In genomic region chr11:5886187-5886586, GRCm38 (mm10) we compare ENCODE assay signal across 10 mouse cellular contexts. TPM values are rescaled to one million over a fixed set of nuclear protein-coding genes. Genes with fewer than 3 reads are reported as not detected.
DNase-seq lines count a peak whose midpoint lies in the region; ATAC-seq and TF ChIP-seq lines count a peak whose summit lies in the region.
"Had no signal": no experiment of that assay in that cellular context is flagged by ENCODE, and none has a peak within 500 bp of the region (broad histone marks: within the 10 kb centered on the region; RNA-seq: fewer than 3 reads in every experiment).

No protein-coding gene starts in this region.

- no peaks in the 10 kb centered on the region for H3K9me3 ChIP-seq in embryonic facial prominence, embryonic 11.5 days (replicated peaks; ENCODE audit: control insufficient read depth, low read length)
- no peaks in the 10 kb centered on the region for H3K9me3 ChIP-seq in hindbrain, embryonic 14.5 days (ENCODE audit: control insufficient read depth, low read length)
- H3K9me3 ChIP-seq in limb, embryonic 12.5 days: no peaks in the 10 kb centered on the region
- H3K9me3 ChIP-seq in midbrain, postnatal 0 days (ENCODE audit: low read length): no peaks in the 10 kb centered on the region
- H3K9me3 ChIP-seq: stomach, embryonic 15.5 days had no signal

- H3K36me3 ChIP-seq in embryonic facial prominence, embryonic 11.5 days (replicated peaks; ENCODE audit: control insufficient read depth, insufficient read depth, low read depth, low read length): no peaks in the 10 kb centered on the region
- no peaks in the 10 kb centered on the region for H3K36me3 ChIP-seq in hindbrain, embryonic 14.5 days (replicated peaks; ENCODE audit: control insufficient read depth, insufficient read depth)
- no peaks in the 10 kb centered on the region for H3K36me3 ChIP-seq in limb, embryonic 12.5 days
- H3K36me3 ChIP-seq in midbrain, postnatal 0 days (ENCODE audit: insufficient read depth, low read length): no peaks in the 10 kb centered on the region
- H3K36me3 ChIP-seq: stomach, embryonic 15.5 days had no signal

- H3K4me2 ChIP-seq in embryonic facial prominence, embryonic 11.5 days (ENCODE audit: low read depth, low read length): no peak overlapping the region
- H3K4me2 ChIP-seq in hindbrain, embryonic 14.5 days (replicated peaks): no peak overlapping the region
- H3K4me2 ChIP-seq in limb, embryonic 12.5 days: no peak overlapping the region
- H3K4me2 ChIP-seq in midbrain, postnatal 0 days (ENCODE audit: low read depth, low read length, poor library complexity, severe bottlenecking): no peak overlapping the region
- H3K4me2 ChIP-seq: stomach, embryonic 15.5 days had no signal

- DNase-seq in right cerebral cortex, adult 18-20 months: peak; percentile 58
- no peak for DNase-seq in right cerebral cortex, postnatal 36 days (ENCODE audit: low spot score in 2 of 2)
- peak; percentile 87 for DNase-seq in ZHBTc4 (ENCODE audit: low read depth, low spot score)
- DNase-seq in embryonic facial prominence, embryonic 11.5 days (ENCODE audit: low spot score): peak; percentile 86
- peak; percentile 78 for DNase-seq in hindbrain, embryonic 14.5 days (ENCODE audit: low spot score)
- DNase-seq in midbrain, postnatal 0 days (ENCODE audit: low spot score): peak; percentile 86
- DNase-seq in yolk sac, embryonic 10.5 days (ENCODE audit: low spot score): peak; percentile 27

- no peak overlapping the region for H3K4me3 ChIP-seq in embryonic facial prominence, embryonic 11.5 days (ENCODE audit: low read depth, low read length)
- H3K4me3 ChIP-seq in hindbrain, embryonic 14.5 days (replicated peaks; ENCODE audit: low read length): no peak overlapping the region
- H3K4me3 ChIP-seq in limb, embryonic 12.5 days (replicated peaks): no peak overlapping the region
- H3K4me3 ChIP-seq in midbrain, postnatal 0 days (ENCODE audit: low read depth, low read length): no peak overlapping the region
- H3K4me3 ChIP-seq: stomach, embryonic 15.5 days had no signal

- H3K27me3 ChIP-seq in embryonic facial prominence, embryonic 11.5 days (ENCODE audit: control insufficient read depth, insufficient read depth, low read length): no peaks in the 10 kb centered on the region
- H3K27me3 ChIP-seq in hindbrain, embryonic 14.5 days (ENCODE audit: control insufficient read depth, insufficient read depth, low read length): no peaks in the 10 kb centered on the region
- no peaks in the 10 kb centered on the region for H3K27me3 ChIP-seq in limb, embryonic 12.5 days
- H3K27me3 ChIP-seq in midbrain, postnatal 0 days (ENCODE audit: insufficient read depth, low read length): no peaks in the 10 kb centered on the region
- H3K27me3 ChIP-seq: stomach, embryonic 15.5 days had no signal

- H3K9ac ChIP-seq in embryonic facial prominence, embryonic 11.5 days (replicated peaks; ENCODE audit: low read length): no peak overlapping the region
- H3K9ac ChIP-seq in hindbrain, embryonic 14.5 days: no peak overlapping the region
- no peak overlapping the region for H3K9ac ChIP-seq in limb, embryonic 12.5 days (replicated peaks)
- no peak overlapping the region for H3K9ac ChIP-seq in midbrain, postnatal 0 days (replicated peaks; ENCODE audit: low read length, poor library complexity, severe bottlenecking)
- H3K9ac ChIP-seq: stomach, embryonic 15.5 days had no signal

- peaks cover 3% of the 10 kb centered on the region; the same call in 1 of the 2 replicates for H3K4me1 ChIP-seq in embryonic facial prominence, embryonic 11.5 days (ENCODE audit: control insufficient read depth, insufficient read depth, low read length)
- H3K4me1 ChIP-seq in hindbrain, embryonic 14.5 days (replicated peaks; ENCODE audit: control insufficient read depth, insufficient read depth, low read length): no peaks in the 10 kb centered on the region; the same call in 1 of the 2 replicates
- peaks cover 30% of the 10 kb centered on the region for H3K4me1 ChIP-seq in limb, embryonic 12.5 days (replicated peaks)
- H3K4me1 ChIP-seq in midbrain, postnatal 0 days (ENCODE audit: insufficient read depth, low read length): no peaks in the 10 kb centered on the region
- H3K4me1 ChIP-seq: stomach, embryonic 15.5 days had no signal

- WGBS in embryonic facial prominence, embryonic 11.5 days: 23% methylated on average over 9 of the region's 9 CpGs
- WGBS in hindbrain, embryonic 14.5 days: 21% methylated on average over 9 of the region's 9 CpGs
- WGBS in limb, embryonic 12.5 days: 22% methylated on average over 9 of the region's 9 CpGs
- 15% methylated on average over 9 of the region's 9 CpGs for WGBS in midbrain, postnatal 0 days

- H3K27ac ChIP-seq in embryonic facial prominence, embryonic 11.5 days (replicated peaks; ENCODE audit: low read depth, low read length): no peak overlapping the region
- no peak overlapping the region for H3K27ac ChIP-seq in hindbrain, embryonic 14.5 days
- 0 out of 2 replicates have a peak overlapping the region, but pooled peaks have one; percentile 54 for H3K27ac ChIP-seq in limb, embryonic 12.5 days
- no peak overlapping the region for H3K27ac ChIP-seq in midbrain, postnatal 0 days (ENCODE audit: low read depth, low read length)

- no peak for ATAC-seq in embryonic facial prominence, embryonic 11.5 days (replicated peaks; ENCODE audit: insufficient number of reproducible peaks, low FRiP score, low TSS enrichment, low read depth)
- peak; percentile 37; the same call in 1 of the 2 replicates for ATAC-seq in hindbrain, embryonic 14.5 days (ENCODE audit: low FRiP score)
- ATAC-seq in limb, embryonic 12.5 days (ENCODE audit: insufficient number of reproducible peaks, insufficient read depth, low FRiP score, low TSS enrichment, low read depth): no peak
- peak; percentile 41; the same call in 1 of the 2 replicates for ATAC-seq in midbrain, postnatal 0 days (ENCODE audit: low FRiP score)

- TF ChIP-seq CTCF in midbrain, postnatal 0 days (IDR thresholded peaks at IDR 0.05): peak; percentile 95

RNA-seq across cellular contexts. Expression of gene Pold2, which starts 8.1 kb away (rescaled TPM):
- polyA plus RNA-seq in embryonic facial prominence, embryonic 11.5 days (2014; fragmentation: Nextera tagmentation; extraction: Ambion mirVana): 101 and 105 TPM in 2 replicates
- polyA plus RNA-seq in hindbrain, embryonic 14.5 days (2014; fragmentation: Nextera tagmentation; extraction: Ambion mirVana): 46.8 and 51.5 TPM in 2 replicates
- 127 and 129 TPM in 2 replicates for polyA plus RNA-seq in limb, embryonic 12.5 days (2016; fragmentation: Nextera tagmentation; extraction: Ambion mirVana)
- total RNA-seq in midbrain, postnatal 0 days (2014; rRNA removed): 21.3 and 30.3 TPM in 2 replicates
- 41.1 and 47.7 TPM in 2 replicates for polyA plus RNA-seq in midbrain, postnatal 0 days (2015; fragmentation: Nextera tagmentation; extraction: Ambion mirVana)

RNA-seq across cellular contexts. Expression of gene Myl7, which starts 12.4 kb away (rescaled TPM):
- 7.6 and 25.4 TPM in 2 replicates for polyA plus RNA-seq in embryonic facial prominence, embryonic 11.5 days (2014; fragmentation: Nextera tagmentation; extraction: Ambion mirVana)
- polyA plus RNA-seq in hindbrain, embryonic 14.5 days (2014; fragmentation: Nextera tagmentation; extraction: Ambion mirVana): not detected in 2 replicates
- polyA plus RNA-seq in limb, embryonic 12.5 days (2016; fragmentation: Nextera tagmentation; extraction: Ambion mirVana): 1.3 and 2.4 TPM in 2 replicates
- not detected in 2 replicates for total RNA-seq in midbrain, postnatal 0 days (2014; rRNA removed)
- 0.31 TPM in 1 of 2 replicates, not detected in the other for polyA plus RNA-seq in midbrain, postnatal 0 days (2015; fragmentation: Nextera tagmentation; extraction: Ambion mirVana)
- total RNA-seq: gastrocnemius, postnatal 4 days had no signal

RNA-seq across cellular contexts. Expression of gene Aebp1, which starts 24.4 kb away (rescaled TPM):
- polyA plus RNA-seq in embryonic facial prominence, embryonic 11.5 days (2014; fragmentation: Nextera tagmentation; extraction: Ambion mirVana): 8.3 and 10.3 TPM in 2 replicates
- 19.7 and 24.4 TPM in 2 replicates for polyA plus RNA-seq in hindbrain, embryonic 14.5 days (2014; fragmentation: Nextera tagmentation; extraction: Ambion mirVana)
- polyA plus RNA-seq in limb, embryonic 12.5 days (2016; fragmentation: Nextera tagmentation; extraction: Ambion mirVana): 12.5 and 15.2 TPM in 2 replicates
- total RNA-seq in midbrain, postnatal 0 days (2014; rRNA removed): 19.8 and 29.7 TPM in 2 replicates
- 25.8 and 28.9 TPM in 2 replicates for polyA plus RNA-seq in midbrain, postnatal 0 days (2015; fragmentation: Nextera tagmentation; extraction: Ambion mirVana)

RNA-seq across cellular contexts. Expression of gene Polm, which starts 48.4 kb away (rescaled TPM):
- 7.0 and 7.1 TPM in 2 replicates for polyA plus RNA-seq in embryonic facial prominence, embryonic 11.5 days (2014; fragmentation: Nextera tagmentation; extraction: Ambion mirVana)
- 4.7 TPM in 2 replicates for polyA plus RNA-seq in hindbrain, embryonic 14.5 days (2014; fragmentation: Nextera tagmentation; extraction: Ambion mirVana)
- polyA plus RNA-seq in limb, embryonic 12.5 days (2016; fragmentation: Nextera tagmentation; extraction: Ambion mirVana): 9.0 and 10.0 TPM in 2 replicates
- total RNA-seq in midbrain, postnatal 0 days (2014; rRNA removed): 6.6 and 10.7 TPM in 2 replicates
- 5.7 and 6.2 TPM in 2 replicates for polyA plus RNA-seq in midbrain, postnatal 0 days (2015; fragmentation: Nextera tagmentation; extraction: Ambion mirVana)

Comparison
In these comparisons a context has a peak if more than half of its experiments do, and no peak if none do; other contexts are left out.
1. DNase-seq: peak in right cerebral cortex, adult 18-20 months (single experiment), ZHBTc4 (single experiment), embryonic facial prominence, embryonic 11.5 days (single experiment), hindbrain, embryonic 14.5 days (single experiment), midbrain, postnatal 0 days (single experiment) and yolk sac, embryonic 10.5 days (single experiment); none in right cerebral cortex, postnatal 36 days (0 of 2).
2. ATAC-seq: peak in hindbrain, embryonic 14.5 days (single experiment) and midbrain, postnatal 0 days (single experiment); none in embryonic facial prominence, embryonic 11.5 days (single experiment) and limb, embryonic 12.5 days (single experiment).